Mouse (Mus musculus): ENCODE measurements around the gene Irak4.

Irak4 gene

DNA sequence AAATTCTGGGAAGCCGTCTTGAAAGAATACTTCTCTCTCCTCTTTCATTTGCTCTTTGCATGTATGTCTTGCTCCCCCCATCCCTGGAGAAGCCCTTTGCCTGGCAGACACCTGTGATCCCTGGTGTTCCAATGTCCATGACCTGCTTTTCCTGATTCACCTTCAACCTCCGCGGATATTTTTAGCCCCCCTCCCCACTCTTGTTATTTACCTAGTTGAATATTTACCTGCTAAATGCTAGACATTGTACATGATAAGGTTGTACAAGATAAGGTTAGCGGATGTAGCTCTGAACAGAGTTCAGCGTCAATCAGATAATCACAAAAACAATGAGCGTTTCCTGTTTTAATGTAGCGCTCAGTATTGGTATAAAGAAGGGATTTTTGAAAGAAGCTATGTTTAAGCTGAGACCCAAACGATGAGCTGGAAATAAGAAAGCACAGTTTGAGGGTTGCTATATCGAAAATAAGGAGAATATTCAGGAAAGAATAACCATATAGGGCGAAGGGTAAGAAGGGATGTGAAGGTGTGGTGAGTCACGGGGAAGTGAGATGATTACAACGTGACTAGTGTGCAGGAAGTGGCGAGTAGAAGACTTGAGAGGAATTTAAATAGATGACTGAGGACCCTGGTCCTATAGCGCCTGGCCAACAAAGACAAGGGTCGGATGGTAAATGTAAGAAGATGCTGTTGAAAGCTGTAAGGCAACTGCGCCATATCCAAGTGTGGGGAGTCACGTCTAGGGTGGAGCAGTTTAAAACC, 15.6 kb downstream of the Irak4 start:
- DNase-seq (ENCODE audit: low read depth, low spot score), result no peak

- DNase-seq (ENCODE audit: low read depth, low spot score), result no peak
Measured at GRCm38 (mm10) chr15:94564909-94565308, 21.5 kb downstream of the Irak4 start.

GRCm38 (mm10) chr15:94565854-94566253, 22.4 kb downstream of the Irak4 start:
- no peak for DNase-seq (ENCODE audit: low read depth, low spot score)

- DNase-seq (ENCODE audit: low read depth, low spot score), result no peak
Measured at GRCm38 (mm10) chr15:94568496-94569182, 25.2 kb downstream of the Irak4 start.

DNA sequence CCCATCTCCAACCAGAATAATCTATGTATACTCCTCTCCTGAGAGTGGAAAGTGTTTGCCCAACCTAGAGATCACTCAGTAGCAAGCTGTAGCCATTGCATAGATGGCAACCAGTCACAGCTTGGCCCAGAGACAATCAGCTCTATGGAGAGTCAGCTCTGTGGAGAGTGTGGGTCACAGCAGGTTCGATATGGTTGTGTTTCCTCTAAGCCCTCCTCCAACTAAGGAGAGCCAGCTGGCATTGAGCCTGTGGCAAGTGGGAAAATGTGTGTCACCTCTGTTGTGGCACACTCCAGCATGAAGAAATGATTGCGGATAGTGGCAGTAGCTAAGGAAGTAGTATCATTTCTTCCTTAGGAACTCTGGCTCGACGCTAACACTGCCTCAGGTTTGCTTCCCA, 28.1 kb downstream of the Irak4 start:
- DNase-seq (ENCODE audit: low read depth, low spot score), result no peak

- no peak for DNase-seq (ENCODE audit: low read depth, low spot score)
Measured at GRCm38 (mm10) chr15:94572746-94573145, 29.3 kb downstream of the Irak4 start.

DNA sequence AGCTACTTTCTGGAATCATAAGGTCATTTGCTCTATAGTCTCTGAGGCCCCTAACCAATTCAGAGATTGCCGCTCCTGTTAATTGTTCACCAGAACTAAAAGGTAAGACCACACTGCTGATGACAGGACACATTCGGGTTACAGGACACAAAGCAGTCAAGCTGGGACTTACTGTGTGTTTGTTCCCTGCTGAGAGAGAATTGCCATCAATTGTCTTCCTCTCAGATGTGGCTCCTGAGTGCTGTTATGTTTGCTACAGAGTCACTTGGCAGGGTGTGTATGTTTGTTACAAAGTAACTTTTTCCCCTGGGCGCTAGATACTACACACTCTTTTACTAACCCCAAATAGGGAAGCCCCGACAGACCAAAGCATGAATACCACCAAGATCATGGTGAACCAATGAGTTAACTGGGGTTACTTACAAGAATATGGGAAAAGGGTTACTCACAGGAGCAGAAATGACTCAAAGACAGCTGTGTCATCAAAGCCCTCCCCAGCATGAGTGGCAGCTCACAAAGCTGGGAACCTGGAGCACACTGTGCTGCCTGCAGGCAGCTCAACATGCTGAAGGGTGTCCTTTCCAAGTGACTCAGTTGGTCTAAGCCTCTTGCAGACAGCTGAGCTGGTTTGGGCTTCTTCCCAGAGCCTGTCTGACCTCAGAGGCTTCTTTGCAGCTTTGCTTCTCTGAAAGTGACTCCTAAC, 31.3 kb downstream of the Irak4 start:
- no peak for DNase-seq (ENCODE audit: low read depth, low spot score)

- DNase-seq (ENCODE audit: low read depth, low spot score), result no peak
Measured at GRCm38 (mm10) chr15:94582000-94582593, 38.7 kb downstream of the Irak4 start.

- DNase-seq (ENCODE audit: low read depth, low spot score), result no peak
Measured at GRCm38 (mm10) chr15:94583153-94583552, 39.7 kb downstream of the Irak4 start.

- no peak for DNase-seq (ENCODE audit: low read depth, low spot score)
Measured at GRCm38 (mm10) chr15:94584738-94585137, 41.3 kb downstream of the Irak4 start.

GRCm38 (mm10) chr15:94587826-94588715, 44.6 kb downstream of the Irak4 start:
- DNase-seq (ENCODE audit: low read depth, low spot score), result no peak

GRCm38 (mm10) chr15:94589219-94590075, 46.0 kb downstream of the Irak4 start, which contains the start of gene Twf1:
Twf1 (minus strand) TSS chr15:94589889.
- peak; percentile 96 for DNase-seq (ENCODE audit: low read depth, low spot score)

DNA sequence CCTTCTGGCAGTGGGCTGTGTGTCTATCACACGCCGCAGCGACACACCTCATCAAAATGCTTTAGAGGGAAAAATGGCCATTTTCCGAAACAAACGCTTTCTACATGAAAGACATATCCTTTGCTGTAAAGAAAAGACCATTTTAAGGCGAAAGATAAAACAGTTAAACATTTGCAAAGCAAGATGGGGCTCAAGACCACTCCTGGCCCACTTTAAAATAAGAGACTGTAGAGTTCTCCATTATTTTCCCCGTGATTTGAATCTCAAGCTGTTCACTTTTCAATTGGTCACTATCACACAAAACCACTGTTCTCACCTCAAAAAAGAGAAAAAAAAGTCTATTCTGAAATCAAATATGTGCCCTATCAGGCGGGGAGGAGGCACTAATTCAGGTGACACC, 46.6 kb downstream of the Irak4 start:
- no peak for DNase-seq (ENCODE audit: low read depth, low spot score)

GRCm38 (mm10) chr15:94591356-94591755, 47.9 kb downstream of the Irak4 start:
- DNase-seq (ENCODE audit: low read depth, low spot score), result no peak

GRCm38 (mm10) chr15:94593586-94593985, 50.1 kb downstream of the Irak4 start:
- no peak for DNase-seq (ENCODE audit: low read depth, low spot score)

GRCm38 (mm10) chr15:94600145-94600707, 56.8 kb downstream of the Irak4 start:
- no peak for DNase-seq (ENCODE audit: low read depth, low spot score)

DNA sequence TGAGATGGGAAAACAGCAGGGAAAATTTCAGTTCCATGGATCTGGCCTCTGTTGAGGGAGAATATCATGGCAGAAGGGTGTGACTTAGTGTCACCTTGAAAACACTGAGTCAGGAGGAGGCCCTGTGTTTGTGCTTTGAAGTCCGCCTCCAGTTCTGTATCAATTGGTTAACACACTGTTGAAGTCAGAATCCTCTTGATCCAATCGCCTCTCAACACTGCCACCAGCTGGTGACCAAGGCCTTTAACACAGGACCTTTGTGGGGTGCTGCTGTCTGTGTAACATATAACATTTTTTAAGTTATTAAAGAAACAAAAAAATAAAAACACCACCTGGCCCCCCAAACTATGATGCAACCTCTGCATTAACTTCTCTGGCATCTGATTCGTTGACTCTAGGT, 57.9 kb downstream of the Irak4 start:
- no peak for DNase-seq (ENCODE audit: low read depth, low spot score)

- DNase-seq (ENCODE audit: low read depth, low spot score), result no peak
Measured at GRCm38 (mm10) chr15:94602441-94602840, 59.0 kb downstream of the Irak4 start.

GRCm38 (mm10) chr15:94607768-94608167, 64.3 kb downstream of the Irak4 start:
- DNase-seq (ENCODE audit: low read depth, low spot score), result peak; percentile 79

DNA sequence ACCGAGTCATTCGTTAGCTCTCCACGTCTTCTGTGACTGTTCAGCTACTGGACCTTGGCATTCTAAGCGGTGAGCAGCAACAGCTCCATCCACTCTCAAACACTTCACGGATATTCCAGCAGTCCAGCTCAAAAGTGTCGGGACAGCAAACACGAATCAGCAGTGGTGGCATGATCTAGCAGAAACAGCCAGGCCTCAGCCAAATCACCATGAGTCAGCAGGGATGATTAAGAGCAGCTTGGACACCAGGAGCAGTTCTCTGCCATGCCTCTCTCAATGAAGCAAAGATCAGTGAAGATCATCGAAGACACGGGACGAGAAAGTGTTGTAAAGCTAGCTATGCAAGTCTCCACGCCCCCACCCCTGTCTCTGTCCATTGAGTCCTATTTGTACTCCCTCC, 72.6 kb downstream of the Irak4 start:
- no peak for DNase-seq (ENCODE audit: low read depth, low spot score)
